Mouse (Mus musculus) T-cell, adult 66 days (primary cell): ENCODE results near the gene Tmem217. TPM values are rescaled to one million over a fixed set of nuclear protein-coding genes. Genes with fewer than 3 reads are reported as not detected.

Experiments used
- total RNA-seq, 2 experiments: library from RNA; stranded (reverse); gene quantifications; 3 replicates in 1 of 2; 4 replicates in 1 of 2; pipeline ENCODE4 v1.2.4; 2023

Gene Tmem217
- not detected for total RNA-seq

GRCm38 (mm10) chr17:29552162-29552732 lies at the start of gene Tmem217:
Gene Tmem217, minus strand, starts transcription at chr17:29552385.

DNA sequence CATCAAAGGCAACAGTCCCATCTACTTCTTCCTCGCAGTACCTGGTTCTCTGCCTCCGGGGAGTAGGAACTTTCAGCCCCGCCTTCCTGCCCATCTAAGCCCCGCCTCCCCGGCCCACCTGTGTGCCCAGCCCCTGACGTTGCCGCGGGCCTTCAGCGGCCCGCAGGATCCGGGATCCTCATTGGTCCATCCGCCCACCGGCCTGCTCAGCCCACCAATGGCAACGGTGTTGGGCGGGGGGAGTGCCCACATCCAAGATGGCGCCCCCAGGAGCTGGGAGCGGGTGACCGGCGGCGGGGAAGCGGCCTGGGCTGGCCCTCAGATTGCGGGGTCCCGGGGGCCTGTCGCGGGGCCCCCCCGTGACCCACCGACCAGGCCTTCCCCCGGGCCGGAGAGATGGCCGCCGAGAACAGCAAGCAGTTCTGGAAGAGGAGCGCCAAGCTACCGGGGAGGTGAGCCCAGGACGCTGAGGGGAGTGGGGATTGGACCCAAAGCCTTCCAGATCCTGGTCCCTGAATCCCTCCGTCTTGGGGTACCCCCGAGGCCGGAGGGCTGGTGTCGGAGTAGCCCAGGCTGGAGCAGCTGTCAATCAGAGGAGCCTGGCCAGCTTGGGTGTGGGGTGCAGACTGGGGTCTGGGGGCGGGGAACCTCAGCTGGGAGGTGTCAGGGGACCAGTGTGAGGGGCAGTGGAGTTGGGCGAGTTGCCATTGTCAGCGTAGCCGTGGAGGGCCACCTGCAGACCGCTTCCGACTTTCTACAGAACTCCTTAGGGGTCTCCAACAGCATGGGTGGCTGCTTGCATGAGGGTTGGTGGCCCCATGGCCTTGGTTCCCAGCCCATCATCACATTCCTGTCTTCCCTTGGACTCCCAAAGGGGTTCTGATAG lies 2.4 kb downstream of the Tmem217 start, which contains the start of the genes Gm17657 and Tbc1d22b:
Gene Gm17657 (minus strand): TSS at position 96 of the 886 bp plus-strand sequence.
Gene Tbc1d22b (plus strand): TSS at position 243 of the 886 bp plus-strand sequence.

GRCm38 (mm10) chr17:29490713-29491581 lies 61.2 kb downstream of the Tmem217 start, which contains the start of gene Pim1:
Gene Pim1, plus strand, starts transcription at chr17:29490753.

Other genes with a start within 250 kb of the Tmem217 start
- under 1 TPM; 0.17 to 0.30 TPM for gene Pi16, start 234.7 kb downstream of the Tmem217 start, total RNA-seq
- gene Mtch1, start 204.5 kb downstream of the Tmem217 start, total RNA-seq, result 10 to 100 TPM; 58.1 to 72.8 TPM
- 1 to 10 TPM; 2.8 to 7.5 TPM for gene Fgd2, start 191.5 kb downstream of the Tmem217 start, total RNA-seq
- 100 to 1,000 TPM; 298 to 311 TPM for gene Pim1, start 61.6 kb downstream of the Tmem217 start, total RNA-seq
- gene Gm17657, start 2.7 kb downstream of the Tmem217 start, total RNA-seq, result not detected
- 10 to 100 TPM; 53.9 to 57.0 TPM for gene Tbc1d22b, start 2.6 kb downstream of the Tmem217 start, total RNA-seq
- 10 to 100 TPM; 53.0 to 72.3 TPM for gene Rnf8, start 62.4 kb upstream of the Tmem217 start, total RNA-seq
- gene Gm28043, start 62.5 kb upstream of the Tmem217 start, total RNA-seq, result 10 to 100 TPM; 12.3 to 13.2 TPM
- gene Cmtr1, start 108.2 kb upstream of the Tmem217 start, total RNA-seq, result 100 to 1,000 TPM; 125 TPM
- 10 to 100 TPM; 14.5 to 17.3 TPM for gene Ccdc167, start 164.7 kb upstream of the Tmem217 start, total RNA-seq